Mouse (Mus musculus) mouse trophoblast stem cell (cell line): ENCODE measurements around the gene Gm20388.

Experiments
- in situ Hi-C, 2 experiments: fragments of 300-500 bp; cut with MseI, MboI; formaldehyde crosslinking; loops; 2 replicates in 1 of 2; 3 replicates in 1 of 2; pipeline ENCODE4 v1.15.1; 2025

The Gm20388 gene

DNA sequence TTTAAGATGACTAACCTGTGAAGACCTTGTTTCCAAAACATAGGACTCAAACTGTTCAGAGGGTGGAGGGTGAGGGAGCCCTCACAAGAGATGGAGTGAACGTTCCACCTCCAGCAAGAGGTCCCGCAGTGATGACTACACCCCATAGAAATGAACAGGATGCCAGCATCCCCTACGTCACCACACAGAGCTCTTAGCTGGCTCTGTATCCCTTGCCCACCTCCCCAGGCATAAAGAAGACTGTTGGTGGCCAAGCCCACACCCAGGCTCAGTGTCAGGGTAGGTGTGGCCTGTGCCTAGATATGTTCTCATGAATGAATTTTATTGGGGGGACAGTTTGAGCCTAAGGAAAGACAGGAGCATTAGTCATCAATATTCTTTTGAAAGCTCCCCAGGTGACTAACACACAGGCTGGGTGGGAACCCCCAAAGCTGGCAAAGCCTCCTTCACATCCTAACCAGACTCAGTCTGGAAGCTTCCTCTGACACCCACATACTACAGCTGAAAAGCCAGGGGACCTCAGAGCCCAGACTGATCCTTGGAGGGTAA lies 2638.3 kb downstream of the Gm20388 start:
- in situ Hi-C loops: loop anchor here in 1 of 2 experiments (5.0 kb wide), 1 partner anchor 37 kb away; no protein-coding TSS in a partner anchor

DNA sequence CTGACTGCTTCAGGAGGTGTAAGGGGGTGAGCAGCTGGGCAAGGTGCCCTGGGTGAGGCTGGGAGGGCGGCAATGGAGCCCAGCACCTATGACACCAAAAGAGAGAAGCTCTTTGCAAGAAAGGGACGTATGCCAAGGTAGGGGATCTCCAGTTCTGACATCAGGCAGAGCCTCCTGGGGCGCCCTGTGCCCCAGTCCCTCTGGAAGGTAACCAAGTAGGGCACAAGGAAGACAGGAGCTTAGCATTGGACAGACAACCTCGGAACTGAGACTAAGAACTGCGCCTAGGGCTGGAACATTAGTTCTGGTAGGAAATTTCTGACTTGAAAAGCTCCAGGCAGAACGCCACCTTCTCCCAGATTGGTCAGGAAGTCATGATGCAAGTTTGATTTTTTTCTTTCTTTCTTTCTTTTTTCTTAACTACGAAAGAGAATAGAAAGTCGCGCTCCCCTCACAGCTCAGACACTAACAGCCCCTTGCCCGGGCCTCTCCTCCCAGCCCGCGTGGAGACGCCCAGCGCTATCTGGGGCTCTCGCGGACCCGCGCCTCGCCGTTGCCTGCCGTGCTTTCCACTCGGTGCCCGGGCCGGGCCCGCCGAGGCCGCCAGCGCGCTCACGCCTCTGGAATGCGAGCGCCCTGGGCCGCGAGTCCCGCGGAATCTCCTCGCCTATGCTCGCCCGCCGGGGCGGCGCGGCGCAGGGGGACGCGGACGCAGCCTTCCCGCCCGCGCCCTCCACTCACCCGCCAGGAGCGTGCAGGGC lies 2639.8 kb downstream of the Gm20388 start:
- in situ Hi-C loops: no loop called here

DNA sequence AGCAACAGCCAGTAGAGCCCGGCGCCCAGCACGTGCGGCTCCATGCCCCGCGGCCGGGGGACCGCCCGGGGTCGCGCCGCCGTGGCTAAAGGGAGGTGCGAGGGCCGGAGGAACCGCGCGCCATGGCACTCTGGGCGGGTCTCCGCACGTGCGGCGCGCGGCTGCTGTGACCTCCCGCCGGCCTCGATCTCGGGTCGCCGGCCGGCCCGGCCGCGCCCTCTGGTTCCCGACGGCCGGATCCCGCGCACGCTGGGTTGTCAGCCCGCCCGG lies 2640.3 kb downstream of the Gm20388 start:
- in situ Hi-C loops: no loop called here

DNA sequence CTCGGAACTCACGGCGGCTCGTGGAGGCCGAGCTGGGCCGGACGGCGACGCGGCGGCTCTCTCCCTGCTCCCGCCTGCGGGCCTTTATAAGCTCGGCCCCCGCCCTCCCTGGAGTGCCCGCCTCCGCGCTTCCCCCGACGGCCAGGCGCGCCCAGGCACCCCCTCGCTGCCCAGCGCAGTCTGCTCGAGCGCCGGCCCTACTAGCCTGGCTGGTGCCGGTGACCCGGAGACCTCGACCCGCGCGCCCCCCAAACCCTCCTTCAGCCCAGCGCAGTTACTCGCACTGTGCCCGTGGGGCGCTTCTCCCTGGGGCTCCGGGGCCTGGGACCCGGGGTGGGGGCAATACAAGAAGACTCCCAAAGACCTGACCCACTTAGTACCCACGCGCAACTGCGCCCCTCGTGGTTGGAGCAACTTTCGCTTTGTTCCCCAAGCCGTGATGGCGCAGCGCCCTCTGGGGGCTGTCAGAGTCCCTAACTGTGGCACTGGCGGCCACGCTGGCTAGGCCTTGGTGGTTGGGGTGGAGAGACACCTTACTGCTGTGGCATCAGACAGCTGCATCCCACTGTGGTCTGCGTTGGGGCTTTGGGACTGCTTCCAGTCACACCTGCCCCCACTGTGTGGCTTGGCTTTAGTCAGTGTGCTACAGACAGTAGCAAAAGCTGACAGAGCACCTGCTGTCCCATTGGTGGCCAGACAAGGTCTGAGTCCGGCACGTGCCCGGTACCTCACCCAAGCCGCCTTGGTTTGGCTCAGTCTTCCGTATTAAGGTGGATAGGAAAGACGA lies 2640.8 kb downstream of the Gm20388 start, which contains the start of gene Piezo1:
Gene Piezo1 (minus strand): TSS at position 65 of the 787 bp plus-strand sequence.
- in situ Hi-C loops: no loop called here

DNA sequence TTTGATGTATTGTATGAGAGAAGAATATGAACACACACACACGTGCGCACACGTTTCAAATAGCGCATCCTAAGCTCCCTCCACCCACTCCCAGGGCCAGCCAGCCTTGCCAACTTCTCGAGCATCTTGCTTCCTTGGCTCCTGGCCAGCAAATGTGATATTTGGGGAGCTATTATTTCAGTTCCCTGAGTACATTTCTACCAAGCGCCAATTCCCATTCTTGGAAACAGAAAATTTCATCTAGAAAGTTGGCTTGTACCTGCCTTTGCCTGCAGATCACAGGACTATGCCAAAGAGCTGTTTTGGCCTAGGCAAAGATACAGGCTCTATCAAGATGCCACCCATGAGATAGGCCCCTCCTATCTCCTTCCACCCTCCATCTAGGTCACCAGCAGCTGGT lies 2644.1 kb downstream of the Gm20388 start:
- in situ Hi-C loops: loop anchor here in 1 of 2 experiments (5.0 kb wide), 1 partner anchor 52 kb away; no protein-coding TSS in a partner anchor

DNA sequence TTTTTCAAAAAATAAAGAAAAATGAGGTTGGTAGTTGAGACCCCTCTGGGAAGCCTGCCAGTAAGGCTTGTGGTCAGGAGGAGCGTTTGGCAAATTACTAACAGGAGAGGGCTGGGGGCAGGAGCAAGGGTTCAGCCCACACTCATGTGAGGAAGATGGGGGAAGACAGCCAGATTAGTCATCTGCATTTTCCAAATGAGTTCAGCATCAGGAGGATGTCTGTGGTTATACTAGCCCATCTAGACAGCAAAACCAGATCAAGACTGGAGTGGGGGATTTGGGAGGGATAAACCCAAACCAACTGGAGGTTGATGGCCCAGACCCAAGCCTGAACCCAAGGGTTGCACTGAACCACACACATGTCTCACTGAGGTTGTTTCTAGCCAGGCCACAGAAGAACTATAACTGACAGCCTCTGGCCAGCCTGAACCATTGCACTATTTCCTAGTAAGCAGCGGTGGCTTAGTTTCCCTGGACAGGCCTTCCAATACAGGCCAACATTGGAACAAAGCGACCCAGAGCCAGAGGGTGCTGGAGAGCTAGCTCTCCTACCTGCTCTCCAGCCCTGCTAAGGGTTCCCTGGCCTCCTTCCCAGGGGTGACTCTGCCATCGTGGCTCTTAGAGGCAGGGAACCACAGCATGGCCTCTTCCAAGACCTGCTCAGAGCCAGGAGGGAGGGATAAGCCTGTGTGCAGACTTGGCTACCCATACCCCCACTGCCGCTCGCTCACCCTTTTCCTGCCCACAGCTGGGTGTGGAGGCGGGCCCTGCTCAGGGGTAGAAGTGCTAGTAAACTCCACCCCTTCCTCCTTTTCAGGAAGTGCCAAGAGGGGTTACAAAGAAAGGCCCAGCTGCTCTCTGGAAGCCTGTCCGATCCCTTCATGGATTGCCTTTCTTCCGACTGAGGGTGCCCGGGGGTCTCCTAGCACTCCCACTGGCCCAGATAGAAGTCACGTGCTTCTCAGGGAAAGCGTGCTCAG lies 2645.7 kb downstream of the Gm20388 start:
- in situ Hi-C loops: loop anchor here in 1 of 2 experiments (5.0 kb wide), 1 partner anchor 54 kb away; no protein-coding TSS in a partner anchor

DNA sequence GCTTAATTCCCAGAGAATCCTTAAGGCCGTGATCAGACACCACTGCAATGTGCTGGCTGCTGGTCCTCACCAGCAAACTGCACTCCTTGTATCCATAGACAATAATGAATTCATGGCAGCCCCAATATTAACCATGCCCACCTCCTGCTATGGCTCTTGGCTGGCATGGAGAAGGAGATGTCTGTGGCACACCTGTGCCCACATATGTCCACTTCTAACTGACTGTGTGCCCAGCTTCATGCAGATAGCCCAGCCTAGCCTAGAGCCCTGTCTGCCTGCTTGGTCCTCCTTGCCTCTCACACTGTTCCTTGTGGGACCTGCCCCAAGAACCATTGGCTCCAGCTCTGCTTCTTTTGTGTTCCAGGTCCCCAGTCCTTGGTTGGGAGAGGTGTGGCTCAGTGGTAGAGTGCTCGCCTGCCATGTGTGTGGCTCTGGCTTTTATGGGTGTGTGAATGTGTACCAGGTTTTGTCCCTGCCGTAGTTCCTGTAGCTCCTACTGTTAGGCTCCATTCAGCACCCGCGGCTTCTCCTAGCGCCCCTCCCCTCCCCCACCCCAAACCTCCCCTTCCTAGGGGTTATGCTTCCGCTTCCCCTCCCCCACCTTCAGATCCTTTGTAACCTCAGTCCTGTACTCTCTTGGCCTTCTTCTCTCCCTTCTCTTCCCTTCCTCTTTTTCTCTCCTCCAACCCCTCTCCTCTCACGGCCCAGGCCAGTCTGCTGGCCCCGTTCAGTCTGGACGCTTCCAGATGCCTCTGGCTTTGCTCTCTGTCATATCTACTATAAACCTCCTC lies 2646.8 kb downstream of the Gm20388 start:
- in situ Hi-C loops: loop anchor here in 1 of 2 experiments (5.0 kb wide), 1 partner anchor 55 kb away; no protein-coding TSS in a partner anchor

DNA sequence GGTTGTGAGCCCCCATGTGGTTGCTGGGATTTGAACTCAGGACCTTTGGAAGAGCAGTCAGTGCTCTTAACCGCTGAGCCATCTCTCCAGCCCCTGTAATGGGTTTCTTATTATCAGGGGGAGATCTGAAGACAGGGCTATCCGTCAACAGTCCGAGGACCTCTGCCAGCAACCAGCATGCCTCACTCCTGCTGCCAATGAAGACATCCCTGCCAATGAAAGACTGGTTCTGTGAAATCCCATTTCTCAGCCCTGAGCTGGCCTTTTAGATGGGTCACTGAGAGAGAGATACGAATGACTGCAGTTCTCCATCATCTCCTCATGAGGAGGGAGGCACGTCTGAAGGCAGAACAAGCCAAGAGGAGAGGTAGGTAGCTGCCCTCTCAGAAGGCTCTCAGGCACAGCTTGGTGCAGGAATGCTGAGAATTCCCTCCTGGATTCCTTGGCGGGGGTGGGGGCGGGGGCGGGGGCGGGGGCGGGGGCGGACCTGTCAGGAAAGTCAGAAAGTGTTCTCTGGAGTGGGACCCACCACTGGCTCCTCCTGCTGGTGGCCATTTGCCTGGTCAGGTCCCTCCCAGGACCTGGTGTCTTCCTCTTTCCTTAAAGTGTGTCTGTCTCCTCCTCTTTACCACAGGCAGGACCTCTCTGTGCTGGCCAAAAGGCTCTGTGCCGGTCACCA lies 2648.2 kb downstream of the Gm20388 start:
- in situ Hi-C loops: loop anchor here in 1 of 2 experiments (5.0 kb wide), 1 partner anchor 57 kb away; no protein-coding TSS in a partner anchor

DNA sequence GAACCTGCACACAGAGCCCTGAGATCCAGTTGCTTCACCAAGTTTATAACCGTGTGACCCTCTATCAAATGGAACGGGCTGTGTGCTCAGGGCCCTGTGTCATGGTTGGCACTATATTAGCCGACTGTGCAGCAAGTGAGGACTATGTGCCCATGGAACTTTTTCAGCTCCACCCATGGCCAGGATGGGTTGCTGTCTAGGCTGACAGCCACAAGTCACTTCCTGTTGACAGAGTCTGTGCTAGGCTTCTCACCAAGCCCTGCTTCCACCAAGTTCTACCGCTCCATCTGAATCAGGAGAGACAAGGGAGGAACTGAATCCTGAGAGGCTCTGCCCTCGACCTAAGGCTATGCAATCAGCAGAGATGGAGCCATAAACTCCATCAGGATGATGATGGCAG lies 2650.6 kb downstream of the Gm20388 start:
- in situ Hi-C loops: no loop called here

DNA sequence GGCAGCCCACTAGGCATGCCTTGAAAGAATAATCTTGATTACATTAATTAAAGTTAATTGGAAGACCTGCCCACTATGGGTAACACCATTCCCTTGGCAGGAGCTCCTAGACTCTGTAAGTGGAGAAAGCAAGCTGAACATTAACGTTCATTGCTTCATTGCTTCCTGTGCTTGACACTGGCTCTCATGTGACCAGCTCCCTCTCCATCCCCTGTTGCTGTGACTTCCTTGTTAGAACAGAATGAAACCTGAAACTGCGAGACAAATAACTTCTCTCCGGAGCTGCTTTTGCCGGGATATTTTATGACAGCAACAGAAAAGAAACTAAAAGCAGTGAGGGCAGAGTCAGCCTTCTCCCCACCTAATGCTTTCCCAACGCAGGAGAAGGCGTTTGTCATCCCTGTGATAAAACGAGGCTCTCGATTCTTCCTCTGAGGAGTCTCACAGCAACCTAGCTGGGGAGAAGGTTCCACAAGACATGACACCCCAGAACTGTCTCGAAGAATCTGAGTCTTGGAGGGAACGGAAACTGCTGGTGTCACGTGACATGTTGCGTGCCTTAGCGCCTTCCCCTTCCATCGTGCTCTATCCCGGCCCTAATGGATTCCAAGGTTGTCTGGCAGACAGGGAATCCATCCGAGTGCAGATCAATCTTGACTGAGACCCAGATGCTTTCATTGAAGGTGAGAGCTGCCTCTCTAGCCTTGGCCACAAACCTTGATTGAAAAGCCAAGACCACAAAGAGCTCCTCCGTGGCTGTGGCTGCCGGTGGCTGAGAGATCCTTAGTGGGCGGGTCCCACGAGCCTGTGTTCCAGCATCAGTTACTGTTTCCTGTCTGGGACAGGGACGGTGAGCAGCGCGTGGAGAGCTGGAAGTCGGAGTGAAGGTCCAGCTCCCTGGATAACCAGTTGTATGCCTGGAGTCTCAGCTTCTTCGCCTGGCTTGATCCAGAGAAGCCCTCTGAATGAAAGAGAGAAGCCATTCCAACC lies 2654.0 kb downstream of the Gm20388 start:
- in situ Hi-C loops: no loop called here

DNA sequence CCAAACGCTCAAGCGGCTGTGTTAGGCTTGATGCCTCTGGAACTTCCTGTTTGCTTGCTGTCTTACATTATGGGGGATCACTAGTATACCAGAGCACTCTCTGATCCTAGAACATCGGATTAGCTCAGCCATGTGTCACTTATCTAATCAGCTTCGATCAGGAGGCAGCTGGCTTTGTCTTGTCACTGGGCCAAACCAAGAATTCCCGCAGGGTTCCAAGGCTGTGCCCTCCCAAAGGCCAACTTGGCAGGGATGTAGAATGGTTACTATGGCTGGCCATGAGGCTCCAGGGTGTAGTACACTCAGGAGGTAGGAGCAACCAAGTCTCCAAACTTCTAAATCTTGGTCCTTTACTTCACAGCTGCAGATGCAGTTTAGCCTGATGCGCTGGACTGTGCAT lies 2656.1 kb downstream of the Gm20388 start:
- in situ Hi-C loops: no loop called here

DNA sequence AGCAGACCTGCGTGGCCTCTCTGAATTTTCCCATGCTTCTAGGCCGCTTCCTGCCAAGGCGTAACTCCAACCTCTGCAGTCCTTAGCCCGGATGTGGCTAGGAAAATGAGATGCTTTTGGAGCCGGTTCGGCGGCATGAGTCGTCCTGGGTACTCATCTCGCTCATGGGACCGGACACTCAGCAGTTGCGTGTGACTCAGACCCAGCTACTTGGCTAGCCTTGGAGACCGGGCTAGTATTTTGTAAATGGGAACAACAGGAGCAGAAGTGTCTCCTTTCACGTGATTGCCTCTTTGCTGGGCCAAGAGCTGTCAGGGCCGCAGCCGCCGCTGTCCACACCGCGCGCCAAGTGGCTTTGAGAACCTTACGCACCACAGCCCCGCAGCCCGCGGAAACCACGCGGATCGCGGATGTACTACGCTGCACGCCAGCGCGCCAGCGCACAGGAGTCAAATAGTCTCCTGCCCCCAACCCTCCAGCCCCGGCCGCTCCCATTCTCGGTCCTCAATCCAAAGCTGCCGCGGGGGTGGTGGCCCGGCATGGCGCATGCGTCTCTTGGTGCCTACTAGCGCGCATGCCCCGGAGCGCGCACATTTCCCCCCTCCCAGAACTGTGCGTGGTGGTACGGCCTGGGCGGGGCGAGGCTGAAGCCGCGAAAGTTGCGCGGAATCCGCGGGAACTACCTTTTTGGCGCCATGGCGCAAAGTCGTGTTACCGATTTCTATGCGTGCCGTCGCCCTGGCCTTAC lies 2656.9 kb downstream of the Gm20388 start, which contains the start of gene Cdt1:
Gene Cdt1 (plus strand): TSS at position 655 of the 748 bp plus-strand sequence.
- in situ Hi-C loops: no loop called here

DNA sequence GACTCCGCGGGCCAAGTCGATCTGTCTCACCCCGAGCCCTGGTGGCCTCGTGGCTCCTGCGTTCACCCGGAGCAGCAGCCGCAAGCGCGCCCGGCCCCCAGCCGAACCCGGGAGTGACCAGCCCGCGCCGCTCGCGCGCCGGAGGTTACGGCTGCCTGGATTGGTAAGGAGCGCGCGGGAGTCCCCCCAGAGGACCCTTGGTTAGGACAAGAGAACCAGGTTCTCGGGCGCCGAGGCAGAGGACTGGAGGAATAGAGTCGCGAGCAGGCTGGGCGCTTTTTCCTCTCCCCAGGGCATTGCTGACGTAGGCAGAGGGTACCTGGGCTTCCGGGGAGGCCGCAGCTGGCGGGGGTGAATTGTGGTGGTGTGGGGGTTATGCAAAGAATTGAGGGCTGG lies 2657.5 kb downstream of the Gm20388 start:
- in situ Hi-C loops: no loop called here

DNA sequence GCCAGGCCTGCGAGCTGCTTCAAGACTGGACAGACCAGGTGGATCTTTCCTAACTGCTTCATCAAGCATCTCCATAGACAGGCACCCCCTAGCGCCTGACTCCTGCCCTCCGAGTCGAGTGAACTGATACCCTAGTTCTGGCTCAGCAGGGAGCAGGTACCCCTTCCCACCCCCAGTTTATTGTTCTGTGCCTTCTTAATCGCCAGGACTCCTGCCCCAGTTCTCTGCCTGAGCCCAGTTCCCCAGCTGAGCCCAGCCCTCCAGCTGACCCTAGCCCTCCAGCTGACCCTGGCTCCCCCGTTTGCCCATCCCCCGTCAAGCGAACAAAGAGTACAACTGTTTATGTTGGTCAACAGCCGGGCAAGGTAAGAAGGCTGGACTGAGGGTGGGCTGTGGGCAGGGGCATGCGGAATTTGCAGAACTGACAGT lies 2658.3 kb downstream of the Gm20388 start:
- in situ Hi-C loops: no loop called here

DNA sequence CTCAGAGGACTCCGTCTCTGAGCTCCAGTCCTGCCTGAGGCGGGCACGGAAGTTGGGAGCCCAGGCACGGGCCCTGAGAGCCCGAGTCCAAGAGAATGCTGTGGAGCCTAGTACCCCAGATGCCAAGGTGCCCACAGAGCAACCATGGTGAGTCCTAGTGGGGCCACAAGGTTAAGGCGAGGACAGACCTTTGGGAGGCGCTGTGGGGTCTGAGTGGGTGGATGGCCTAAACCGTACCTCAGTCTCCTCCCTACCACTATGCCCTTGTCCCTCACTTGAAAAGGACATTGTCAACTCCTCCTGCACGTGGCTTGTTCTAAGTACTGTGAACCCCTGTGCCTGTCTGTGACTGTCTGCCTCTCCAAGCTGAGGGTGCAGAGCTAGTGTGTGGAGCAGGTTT lies 2658.7 kb downstream of the Gm20388 start:
- in situ Hi-C loops: no loop called here

DNA sequence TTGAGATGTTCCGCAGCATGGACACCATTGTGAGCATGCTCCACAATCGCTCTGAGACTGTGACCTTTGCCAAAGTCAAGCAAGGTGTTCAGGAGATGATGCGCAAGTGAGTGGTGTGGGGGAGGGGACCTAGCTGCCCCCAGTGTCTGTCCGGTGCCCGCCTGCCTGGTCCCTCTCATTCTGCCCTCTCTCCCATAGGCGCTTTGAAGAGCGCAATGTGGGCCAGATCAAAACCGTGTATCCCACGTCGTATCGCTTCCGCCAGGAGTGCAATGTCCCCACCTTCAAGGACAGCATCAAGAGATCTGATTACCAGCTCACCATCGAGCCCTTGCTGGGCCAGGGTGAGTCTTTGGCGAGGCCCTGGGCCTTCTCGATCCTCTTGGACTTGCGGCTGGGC lies 2659.4 kb downstream of the Gm20388 start:
- in situ Hi-C loops: no loop called here

DNA sequence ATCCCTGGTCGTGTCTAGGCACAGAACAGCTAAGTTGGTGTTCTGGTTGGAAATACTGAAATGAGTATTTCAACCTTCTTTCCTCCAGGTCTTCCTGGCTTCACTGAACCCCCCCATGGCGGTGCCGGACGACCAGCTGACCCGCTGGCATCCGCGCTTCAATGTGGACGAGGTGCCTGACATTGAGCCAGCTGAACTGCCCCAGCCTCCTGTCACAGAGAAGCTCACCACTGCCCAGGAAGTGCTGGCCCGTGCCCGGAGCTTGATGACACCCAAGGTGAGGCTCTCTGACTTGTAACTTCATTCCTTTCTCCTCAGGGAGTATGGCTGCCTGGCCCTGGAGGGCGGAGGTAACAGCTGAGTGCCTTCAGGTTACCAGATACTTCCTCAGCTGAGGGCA lies 2660.5 kb downstream of the Gm20388 start:
- in situ Hi-C loops: no loop called here

DNA sequence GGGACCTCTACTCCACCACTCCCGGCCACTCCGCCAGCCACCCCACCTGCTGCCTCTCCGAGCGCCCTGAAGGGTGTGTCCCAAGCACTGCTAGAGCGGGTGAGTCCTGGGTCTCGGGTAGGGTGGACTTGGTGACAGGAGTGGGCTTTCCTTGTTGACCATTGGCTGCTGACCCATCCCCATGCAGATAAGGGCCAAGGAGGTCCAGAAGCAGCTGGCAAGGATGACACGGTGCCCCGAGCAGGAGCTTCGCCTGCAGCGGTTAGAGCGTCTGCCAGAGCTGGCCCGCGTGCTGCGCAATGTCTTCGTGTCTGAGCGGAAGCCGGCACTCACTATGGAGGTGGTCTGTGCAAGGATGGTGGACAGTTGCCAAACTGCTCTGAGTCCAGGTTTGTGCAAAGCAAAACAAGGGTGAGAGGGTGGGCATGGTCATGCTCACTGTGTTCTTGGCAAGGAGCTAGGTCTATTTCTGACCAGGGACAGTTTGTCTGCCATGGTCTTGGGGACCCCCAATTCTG lies 2661.2 kb downstream of the Gm20388 start:
- in situ Hi-C loops: no loop called here
